Mouse (Mus musculus) lung, adult 10 weeks (tissue): ENCODE measurements around the gene Nagpa. TPM values are rescaled to one million over a fixed set of nuclear protein-coding genes. Genes with fewer than 3 reads are reported as not detected.

Source experiments
- polyA plus RNA-seq: library from polyadenylated mRNA; stranded (reverse); fragments of 350-450 nt; fragmentation: Illumina TruSeq; extraction: RNeasy Lipid Tissue Mini Kit (QIAGEN cat#74804); gene quantifications from one replicate; pipeline ENCODE4 v1.2.3, GENCODE M21; 2014; ENCODE audit warnings: low read depth, low replicate concordance; ENCODE audit not compliant: insufficient read depth

Nagpa gene
- polyA plus RNA-seq, result 17.1 TPM

DNA sequence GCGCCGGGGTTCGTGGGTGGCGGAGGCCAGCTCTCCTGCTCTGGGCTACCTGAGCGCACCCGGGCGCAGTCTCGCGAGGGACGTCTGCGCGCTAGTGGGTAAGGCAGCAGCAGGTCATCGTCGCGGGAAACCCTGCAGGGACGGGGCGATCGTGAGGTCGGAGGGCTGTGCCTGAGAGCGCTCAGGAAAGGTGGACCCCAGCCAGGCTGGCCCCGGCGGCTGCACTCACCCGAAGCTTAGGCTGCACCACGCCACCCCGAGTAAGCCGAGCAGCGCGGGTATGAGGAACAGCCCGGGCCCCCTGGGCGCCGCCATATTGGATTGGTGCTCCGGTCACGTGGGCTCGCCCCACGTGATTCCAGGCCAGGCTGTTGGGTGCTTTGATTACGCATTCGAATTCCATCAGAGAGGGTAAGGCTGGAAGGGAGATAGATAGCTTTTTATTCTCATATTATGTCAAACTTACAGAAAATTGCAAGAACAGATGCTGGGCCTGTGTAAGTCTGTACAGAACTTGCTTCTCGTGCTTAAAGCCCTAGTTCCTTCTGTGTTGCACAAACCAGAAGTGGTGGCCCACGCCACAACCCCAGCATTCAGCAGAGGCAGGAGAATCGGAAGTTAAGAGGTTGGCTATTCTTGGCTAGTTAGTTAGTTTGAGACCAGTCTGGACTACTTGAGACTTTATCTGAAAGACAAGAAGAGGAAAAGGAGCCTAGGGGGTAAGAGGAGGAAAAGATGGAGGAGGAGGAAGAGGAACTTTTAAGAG, at the start of gene Nagpa:
TSS of gene Nagpa (minus strand) at position 345 of the 766 bp plus-strand sequence.

DNA sequence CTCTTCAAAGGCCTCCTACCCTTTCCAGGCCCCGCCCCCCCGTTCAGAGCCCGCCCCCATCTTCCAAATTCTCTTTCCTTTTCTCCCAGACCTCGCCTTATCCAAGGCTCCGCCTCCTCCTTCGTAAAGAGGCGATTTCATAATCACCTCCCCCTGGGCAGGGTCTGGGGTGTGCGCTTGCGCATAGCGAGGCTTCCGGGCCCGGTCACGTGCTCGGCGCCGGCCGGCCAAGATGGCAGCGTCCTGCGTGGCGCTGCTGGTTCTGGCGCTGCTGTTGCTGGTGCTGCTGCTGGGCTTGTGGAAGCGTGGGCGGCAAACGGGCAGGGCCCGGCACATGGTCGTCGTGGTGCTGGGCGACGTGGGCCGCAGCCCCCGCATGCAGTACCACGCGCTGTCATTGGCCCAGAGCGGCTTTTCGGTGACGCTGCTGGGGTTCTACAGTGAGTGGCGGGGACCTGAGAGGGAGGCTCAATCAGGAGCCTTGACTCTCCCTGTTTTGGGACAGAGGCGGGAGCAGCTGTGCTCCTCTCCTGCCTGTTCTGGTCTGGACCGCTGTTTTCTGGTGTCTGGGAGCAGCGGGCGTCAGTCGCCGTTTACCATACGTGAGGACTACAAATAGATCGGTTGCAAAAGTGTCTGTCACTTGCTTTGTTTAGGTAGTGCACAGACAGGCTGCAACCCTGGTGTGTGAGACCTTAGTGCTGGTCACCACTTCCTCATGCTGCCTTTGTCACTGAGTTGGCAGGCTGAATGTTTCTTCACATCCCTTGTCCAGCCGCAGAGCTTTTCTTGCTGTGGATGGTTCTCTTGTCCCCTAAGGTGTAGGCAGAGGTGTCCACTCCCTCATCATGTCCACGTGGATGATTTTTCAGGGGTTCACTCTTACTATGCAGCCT, 29.9 kb upstream of the Nagpa start, which contains the start of gene Alg1:
TSS of gene Alg1 (plus strand) at position 204 of the 896 bp plus-strand sequence.

GRCm38 (mm10) chr16:5222140-5222539, 18.3 kb upstream of the Nagpa start, which contains the start of gene AU021092:
Gene AU021092 (minus strand): TSS chr16:5222299.

DNA sequence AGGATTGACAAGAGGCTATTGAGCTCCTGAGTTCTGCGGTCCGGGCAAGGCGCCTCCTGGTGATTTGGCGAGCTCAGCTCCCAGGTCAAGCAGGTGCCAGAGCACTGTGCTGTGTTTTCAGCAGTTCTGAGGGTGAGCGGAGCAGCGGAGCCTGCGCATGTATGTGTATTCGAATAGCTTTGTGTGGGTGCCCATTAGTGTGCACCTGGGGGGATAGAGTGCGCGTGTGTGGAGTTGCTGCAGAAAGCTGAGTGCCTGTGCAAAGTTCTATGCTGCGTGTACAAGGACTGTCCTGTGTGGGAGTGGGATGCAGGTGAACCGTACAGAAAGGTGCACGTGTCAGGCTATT, 56.8 kb downstream of the Nagpa start, which contains the start of gene Sec14l5:
TSS of gene Sec14l5 (plus strand) at position 73 of the 349 bp plus-strand sequence.

Other genes with a start within 250 kb of the Nagpa start
- gene Anks3, start 239.8 kb downstream of the Nagpa start, polyA plus RNA-seq, result 23.2 TPM
- gene Sept12, start 206.2 kb downstream of the Nagpa start, polyA plus RNA-seq, result not detected
- 90.9 TPM for gene Smim22, start 196.7 kb downstream of the Nagpa start, polyA plus RNA-seq
- gene Rogdi, start 190.5 kb downstream of the Nagpa start, polyA plus RNA-seq, result 43.6 TPM
- gene Glyr1, start 154.1 kb downstream of the Nagpa start, polyA plus RNA-seq, result 45.3 TPM
- gene Ubn1, start 154.0 kb downstream of the Nagpa start, polyA plus RNA-seq, result 15.9 TPM
- 9.1 TPM for gene Ppl, start 71.6 kb downstream of the Nagpa start, polyA plus RNA-seq
- gene Sec14l5, start 56.9 kb downstream of the Nagpa start, polyA plus RNA-seq, result 0.61 TPM
- gene AU021092, start 18.3 kb upstream of the Nagpa start, polyA plus RNA-seq, result 141 TPM
- gene Alg1, start 29.6 kb upstream of the Nagpa start, polyA plus RNA-seq, result 33.7 TPM
- gene Eef2kmt, start 52.0 kb upstream of the Nagpa start, polyA plus RNA-seq, result 15.4 TPM